ENCODE assay signal across 23 mouse cellular contexts in the genomic region with DNA sequence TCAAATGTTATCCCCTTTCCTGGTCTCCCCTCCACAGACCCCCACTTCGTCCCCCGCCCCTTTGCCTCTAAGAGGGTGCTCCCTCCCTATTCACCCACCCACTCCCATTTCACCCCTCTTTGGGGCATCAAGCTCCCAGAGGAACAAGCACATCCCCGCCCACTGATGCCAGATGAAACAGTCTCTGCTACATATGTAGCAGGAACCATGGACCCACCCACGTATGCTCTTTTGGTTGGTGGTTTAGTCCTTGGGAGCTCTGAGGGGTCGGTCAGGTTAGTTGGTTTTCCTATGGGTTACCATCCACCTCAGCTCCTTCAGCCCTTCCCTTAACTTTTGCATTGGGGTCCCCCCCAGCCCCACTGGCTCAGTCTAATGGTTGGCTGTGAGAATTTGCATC.
A peak's percentile ranks its signal among the peaks of the same experiment; 100 is the strongest.
DNase-seq lines count a peak whose midpoint lies in the region; ATAC-seq and TF ChIP-seq lines count a peak whose summit lies in the region.
"Had no signal": no experiment of that assay in that cellular context is flagged by ENCODE, and none has a peak within 500 bp of the region (broad histone marks: within the 10 kb centered on the region; RNA-seq: fewer than 3 reads in every experiment).

No protein-coding gene starts in this region.

- DNase-seq in frontal cortex, postnatal 10 days (ENCODE audit: low spot score in 2 of 2) = no peak
- DNase-seq in heart, adult 11 months = peak; percentile 81
- DNase-seq in heart, postnatal 14 days = no peak
- peak; percentile 74 for DNase-seq in testis, postnatal 14 days (ENCODE audit: low spot score)
- no peak for DNase-seq in testis, postnatal 10 days (ENCODE audit: low spot score)
- DNase-seq in brain, adult 2 months (ENCODE audit: low read depth, low spot score) = peak; percentile 14
- no peak for DNase-seq in forebrain, postnatal 0 days
- DNase-seq: adrenal gland, adult 2 months; adrenal gland, adult 8-10 months; adrenal gland, postnatal 10 days; adrenal gland, postnatal 14 days; adrenal gland, postnatal 25 days; adrenal gland, postnatal 36 days; B cell, adult 2 months; cerebellum, adult 11 months; cerebellum, adult 11-12 months; cerebellum, adult 18-20 months had no signal

- WGBS in forebrain, postnatal 0 days = 93% methylated on average over 5 of the region's 5 CpGs

- no peaks in the 10 kb centered on the region for H3K4me1 ChIP-seq in forebrain, postnatal 0 days (ENCODE audit: insufficient read depth)

- H3K9me3 ChIP-seq in forebrain, postnatal 0 days (ENCODE audit: low read length) = no peaks in the 10 kb centered on the region
- H3K9me3 ChIP-seq: G1E had no signal

- H3K27ac ChIP-seq in forebrain, postnatal 0 days (ENCODE audit: low read depth, low read length) = no peak overlapping the region

- H3K9ac ChIP-seq in forebrain, postnatal 0 days = no peak overlapping the region

- H3K4me3 ChIP-seq in forebrain, postnatal 0 days (ENCODE audit: low read depth, low read length) = no peak overlapping the region

- no peaks in the 10 kb centered on the region for H3K36me3 ChIP-seq in forebrain, postnatal 0 days (ENCODE audit: insufficient read depth)

- H3K27me3 ChIP-seq in forebrain, postnatal 0 days (ENCODE audit: insufficient read depth, low read length) = no peaks in the 10 kb centered on the region
- H3K27me3 ChIP-seq: CH12.LX, Patski had no signal

- peak; percentile 70 for ATAC-seq in frontal cortex, adult (ENCODE audit: low TSS enrichment)
- ATAC-seq in forebrain, postnatal 0 days = no peak
- ATAC-seq: activated CD4-positive, CD25-positive, alpha-beta regulatory T cell, adult 4 months; CD4-positive, CD25-positive, alpha-beta regulatory T cell, adult 4 months; Patski had no signal

- intact Hi-C loops in heart, postnatal 14 days (cut with DNase I) = no loop called here

- no peak overlapping the region for H3K4me2 ChIP-seq in forebrain, postnatal 0 days (ENCODE audit: low read depth)

- no peak for TF ChIP-seq CTCF in forebrain, postnatal 0 days (IDR thresholded peaks at IDR 0.05; ENCODE audit: low read depth)

Comparison
In these comparisons a context has a peak if more than half of its experiments do, and no peak if none do; other contexts are left out.
1. DNase-seq: peak in heart, adult 11 months (single experiment), testis, postnatal 14 days (single experiment) and brain, adult 2 months (single experiment); none in frontal cortex, postnatal 10 days (0 of 2), heart, postnatal 14 days (0 of 2), testis, postnatal 10 days (single experiment) and forebrain, postnatal 0 days (single experiment).